Mouse (Mus musculus) spleen, postnatal 10 days (tissue): ENCODE data around the gene Nckap1l.
A peak's percentile ranks its signal among the peaks of the same experiment; 100 is the strongest.
"Not testable (repeated sequence)": the region's sequence is repeated elsewhere in the genome, so short reads cannot be mapped to it uniquely, and the experiment has no call there.

Experiments used
- DNase-seq, 2 experiments: peaks; one replicate each; pipeline ENCODE4 v3.0.0; 2021 to 2022; ENCODE audit warnings: low spot score in 2 of 2

Nckap1l gene

DNA sequence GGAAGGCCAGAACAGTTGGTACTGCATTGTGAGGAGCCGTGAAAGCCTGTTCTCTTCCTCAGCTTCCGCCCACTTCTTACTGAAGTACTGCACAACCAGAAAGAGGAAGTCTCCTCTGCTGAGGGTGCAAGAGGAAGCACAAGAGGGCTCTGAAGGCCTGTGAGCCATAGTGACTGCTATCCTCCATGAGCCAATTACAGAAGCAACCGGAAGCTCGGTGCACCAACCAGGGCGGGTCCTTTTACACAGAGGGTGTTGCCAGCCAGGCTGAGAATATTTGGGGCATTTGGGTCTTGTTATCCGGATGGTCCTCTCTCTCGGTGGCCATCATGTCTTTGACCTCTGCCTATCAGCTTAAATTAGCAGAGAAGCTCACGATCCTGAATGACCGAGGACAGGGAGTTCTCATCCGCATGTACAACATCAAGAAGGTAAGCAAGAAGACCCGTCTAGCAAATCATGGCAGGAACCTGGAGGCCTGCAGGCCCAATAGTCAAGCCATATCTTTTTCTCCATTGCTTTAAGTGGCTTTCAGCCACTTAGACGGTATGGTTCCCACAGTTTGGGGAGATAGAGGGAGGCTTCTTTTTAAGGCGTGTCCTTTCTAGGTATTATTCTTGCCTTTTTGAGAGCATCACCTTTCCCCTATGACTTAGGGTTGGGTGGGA is at the start of gene Nckap1l:
Nckap1l (plus strand) TSS at position 244 of the 668 bp plus-strand sequence.
- DNase-seq: peak; percentile 36 to 78

DNA sequence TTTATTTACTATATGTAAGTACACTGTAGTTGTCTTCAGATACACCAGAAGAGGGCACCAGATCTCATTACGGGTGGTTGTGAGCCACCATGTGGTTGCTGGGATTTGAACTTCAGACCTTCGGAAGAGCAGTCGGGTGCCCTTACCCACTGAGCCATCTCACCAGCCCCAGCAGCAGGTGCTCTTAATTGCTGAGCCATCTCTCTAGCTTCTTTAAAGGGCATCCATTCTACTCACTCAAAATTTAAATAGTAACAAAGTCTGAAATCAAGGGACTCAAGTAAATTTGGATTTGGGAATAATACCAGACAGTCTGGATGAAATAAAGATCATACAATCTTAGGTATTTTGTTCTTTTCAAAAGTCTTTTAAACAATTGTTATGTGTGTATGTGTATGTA is 48.0 kb upstream of the Nckap1l start:
- not testable (repeated sequence) for DNase-seq

DNA sequence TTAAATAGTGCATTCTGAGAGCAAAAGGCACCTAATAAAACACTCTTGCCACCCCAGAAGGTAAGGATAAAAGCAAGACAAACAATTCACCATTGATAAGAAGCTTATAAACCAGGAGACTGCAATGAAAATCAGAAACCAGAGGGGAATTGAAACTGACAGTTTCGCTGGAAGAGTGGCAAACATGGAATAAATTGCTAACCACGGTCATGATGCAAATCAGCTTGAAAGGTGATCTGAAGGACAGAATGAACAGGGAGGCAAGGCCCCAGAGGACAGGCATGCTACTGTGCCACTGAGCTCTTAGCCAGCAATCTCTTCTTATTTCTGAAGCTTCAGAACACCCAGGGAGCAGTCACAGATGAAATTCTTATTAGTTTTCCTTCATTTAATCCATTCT is 26.6 kb upstream of the Nckap1l start:
- no peak for DNase-seq

DNA sequence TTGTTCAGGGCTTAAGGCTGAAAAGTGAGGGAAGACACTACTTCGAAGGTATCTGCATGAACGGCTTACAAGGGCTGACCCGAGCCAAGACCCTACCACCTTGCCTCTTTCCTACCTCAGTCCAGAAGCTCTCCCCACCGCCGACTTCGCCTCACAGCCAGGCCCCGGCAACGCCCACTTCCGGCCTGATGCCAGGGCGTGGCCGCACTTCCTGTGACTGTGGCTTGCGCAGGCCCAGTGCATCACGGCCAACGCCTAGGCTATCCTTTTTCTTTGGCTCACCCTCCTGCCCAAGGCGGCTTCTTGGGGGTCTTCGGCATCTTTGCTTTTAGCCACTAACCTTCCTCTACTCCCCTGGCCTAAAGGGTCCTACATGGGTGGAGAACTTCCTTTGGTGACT is 23.4 kb upstream of the Nckap1l start, which contains the start of gene Gtsf1:
Gtsf1 (minus strand) TSS at position 230 of the 400 bp plus-strand sequence.
- DNase-seq: no peak

DNA sequence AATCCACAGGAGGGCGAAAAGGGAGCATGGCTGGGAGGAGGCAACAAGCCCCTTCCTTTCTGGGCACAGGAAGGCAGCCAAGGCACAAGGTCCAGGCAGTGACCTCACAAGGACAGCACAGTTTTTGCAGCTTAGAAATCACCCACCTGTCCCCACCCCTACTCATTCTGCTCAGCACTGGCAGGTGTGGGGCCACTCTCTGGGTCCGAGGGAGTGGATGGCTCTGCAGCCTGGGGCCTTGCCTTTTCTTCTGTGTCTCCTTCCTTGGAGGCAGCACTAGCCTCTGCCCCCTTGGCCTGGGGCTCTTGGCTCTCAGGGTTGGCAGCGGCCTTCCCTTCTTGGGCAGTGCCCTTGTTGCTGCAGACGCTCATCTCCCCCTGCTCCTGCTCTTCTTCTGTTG is 7.6 kb upstream of the Nckap1l start:
- not testable (repeated sequence) for DNase-seq

DNA sequence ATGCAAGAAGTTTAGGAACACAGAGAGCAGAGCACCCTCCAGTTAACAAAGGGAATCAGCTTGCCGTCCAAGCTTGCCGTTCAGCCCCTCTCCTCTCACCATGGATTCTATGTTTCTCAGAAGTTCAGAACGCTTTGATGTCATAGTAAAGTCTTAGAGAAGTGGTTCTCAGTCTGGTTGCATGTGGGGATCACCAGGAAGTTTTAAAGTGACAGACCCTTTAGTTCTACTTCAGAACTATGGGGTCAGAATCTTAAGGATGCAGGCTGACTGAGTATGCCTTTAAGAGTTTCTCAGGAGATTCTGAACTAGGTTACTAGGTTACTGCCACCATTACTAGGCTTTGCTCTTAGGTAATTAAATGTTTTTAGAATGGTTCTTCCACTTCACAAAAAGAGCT is 5.2 kb upstream of the Nckap1l start, which contains the start of gene Gtsf2:
Gtsf2 (minus strand) TSS at position 101 of the 400 bp plus-strand sequence.
- no peak for DNase-seq

DNA sequence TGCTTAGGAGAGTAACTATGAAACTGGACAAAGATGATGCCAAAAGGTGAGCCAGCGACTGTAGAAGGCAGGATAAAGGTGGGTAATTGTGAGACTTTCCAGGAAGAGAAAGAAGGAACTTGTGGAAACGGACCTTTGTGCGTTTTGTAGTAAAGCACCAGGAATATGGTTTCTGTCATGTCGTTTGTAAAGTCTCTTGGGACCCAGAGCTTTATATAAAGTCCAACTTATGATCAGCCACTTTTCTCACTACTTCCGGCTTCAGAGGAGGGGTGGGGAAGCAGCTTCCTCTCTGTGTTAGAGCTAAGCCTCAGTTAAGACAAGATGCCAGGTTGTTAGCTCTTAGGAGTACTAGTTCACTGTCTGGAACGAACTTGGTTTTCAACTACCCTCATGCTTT is 855 bp downstream of the Nckap1l start:
- no peak for DNase-seq

DNA sequence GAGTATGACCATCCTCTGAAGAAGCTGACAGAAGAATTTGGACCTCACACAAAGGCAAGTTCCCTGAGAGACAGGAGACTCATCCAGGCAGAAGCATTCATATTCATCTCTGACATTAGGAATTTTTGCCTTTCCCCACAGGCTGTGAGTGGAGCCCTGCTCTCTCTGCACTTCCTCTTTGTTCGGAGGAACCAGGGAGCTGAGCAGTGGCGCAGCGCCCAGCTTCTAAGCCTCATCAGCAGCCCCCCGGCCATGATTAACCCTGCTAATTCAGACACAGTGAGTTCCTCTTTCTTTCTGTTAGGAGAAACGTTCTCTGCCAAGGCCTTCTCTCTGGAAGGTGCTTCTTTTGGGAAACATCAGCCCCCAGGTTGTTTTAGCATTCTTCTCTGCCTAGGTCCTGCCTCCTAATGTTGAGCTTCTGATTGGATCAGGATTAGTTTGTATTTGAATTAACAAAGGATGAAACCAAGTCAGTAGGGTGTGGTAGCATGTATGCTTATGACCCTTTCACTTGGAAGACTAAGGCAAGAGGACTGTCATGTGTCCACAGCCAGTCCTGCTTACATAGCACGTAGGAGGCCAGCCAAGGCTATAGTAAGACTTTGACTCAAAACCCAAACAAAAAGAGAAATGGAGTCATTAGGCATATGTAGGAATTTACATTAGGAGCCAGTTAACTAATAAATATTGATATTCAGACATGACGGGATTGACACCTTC is 9.1 kb downstream of the Nckap1l start:
- no peak for DNase-seq

DNA sequence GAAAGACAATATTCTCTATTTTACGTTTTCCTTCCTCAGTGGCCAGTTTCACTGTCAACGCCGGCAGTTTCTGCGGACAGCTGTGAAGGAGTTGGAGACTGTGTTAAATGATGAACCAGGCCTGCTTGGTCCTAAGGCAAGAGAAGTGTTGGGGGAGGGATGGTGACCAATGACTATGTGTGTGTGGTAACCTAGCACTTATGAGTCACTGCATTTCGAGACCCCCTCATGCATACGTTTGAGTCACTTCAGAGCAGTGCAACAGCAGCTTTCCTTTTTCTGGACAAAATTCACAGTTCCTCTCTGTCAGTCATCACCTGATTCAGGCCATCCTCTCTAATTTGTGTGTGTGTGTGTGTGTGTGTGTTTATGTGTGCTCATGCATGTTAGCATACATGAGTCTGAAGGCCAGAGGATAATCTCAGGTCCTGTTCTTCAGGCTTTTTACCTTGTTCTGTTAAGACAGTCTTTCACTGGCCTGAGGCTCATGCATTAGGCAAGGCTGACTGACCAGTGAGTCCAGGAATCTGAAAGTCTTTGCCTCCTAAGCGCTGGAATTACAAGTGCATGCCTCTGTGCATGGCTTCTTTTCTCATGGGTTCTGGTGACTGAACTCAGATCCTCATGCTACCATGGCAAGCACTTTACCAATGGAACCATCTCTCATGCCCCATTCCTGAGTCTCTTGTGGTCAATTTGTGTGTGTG is 18.0 kb downstream of the Nckap1l start:
- no peak for DNase-seq

DNA sequence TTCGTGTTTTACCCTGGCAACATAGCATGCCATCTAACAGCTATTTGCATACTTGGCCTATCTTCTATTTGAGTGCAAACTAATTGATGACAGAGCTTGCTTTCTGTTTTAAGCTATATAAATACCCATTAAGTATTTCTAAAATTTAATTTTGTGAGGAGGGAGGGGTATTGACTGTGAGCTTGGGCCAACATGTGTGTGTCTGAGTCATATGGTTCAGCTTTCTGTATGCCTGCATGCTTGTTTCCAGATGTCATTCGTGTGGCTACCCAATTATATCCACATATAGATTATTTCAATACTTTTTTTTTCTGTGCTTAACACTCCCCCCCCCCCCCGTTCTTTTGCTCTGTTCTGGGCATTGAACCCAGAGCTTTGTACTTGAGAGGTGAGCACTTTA is 18.7 kb downstream of the Nckap1l start:
- no peak for DNase-seq

DNA sequence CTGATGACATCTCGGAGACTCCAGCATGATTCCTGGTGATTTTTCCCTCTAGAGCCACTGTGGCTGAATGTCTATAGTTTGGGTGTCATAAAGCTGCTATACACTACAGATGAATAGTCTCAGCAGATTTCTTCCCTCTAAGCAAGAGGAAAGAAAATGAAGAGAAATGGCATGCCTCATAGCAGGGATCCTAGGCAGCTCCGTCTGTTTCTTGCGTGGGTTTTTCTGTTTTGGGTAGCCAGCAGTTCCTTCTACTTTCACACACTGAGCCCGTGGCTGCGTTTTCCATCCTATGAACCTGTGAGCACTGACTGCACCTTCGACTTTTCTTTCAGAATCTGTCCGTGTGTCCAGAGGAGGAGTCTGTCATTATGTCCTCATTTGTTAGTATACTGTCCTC is 19.6 kb downstream of the Nckap1l start:
- DNase-seq: no peak

DNA sequence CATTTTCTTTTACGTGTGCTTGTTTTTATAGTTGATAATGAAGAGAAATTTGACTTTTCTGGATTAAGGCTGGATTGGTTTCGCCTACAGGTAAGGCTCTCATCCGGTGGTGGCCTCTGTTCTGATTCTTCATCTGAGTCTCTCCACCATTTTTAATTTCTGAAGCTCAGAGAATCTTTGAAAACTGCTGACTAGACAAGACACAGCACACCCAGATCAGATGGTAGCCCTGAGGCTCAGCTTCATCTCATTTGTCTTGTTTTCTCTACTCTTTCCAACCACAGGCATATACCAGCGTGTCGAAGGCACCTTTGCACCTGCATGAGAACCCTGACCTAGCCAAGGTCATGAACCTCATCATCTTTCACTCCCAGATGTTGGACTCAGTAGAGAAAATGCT is 20.2 kb downstream of the Nckap1l start:
- no peak for DNase-seq

DNA sequence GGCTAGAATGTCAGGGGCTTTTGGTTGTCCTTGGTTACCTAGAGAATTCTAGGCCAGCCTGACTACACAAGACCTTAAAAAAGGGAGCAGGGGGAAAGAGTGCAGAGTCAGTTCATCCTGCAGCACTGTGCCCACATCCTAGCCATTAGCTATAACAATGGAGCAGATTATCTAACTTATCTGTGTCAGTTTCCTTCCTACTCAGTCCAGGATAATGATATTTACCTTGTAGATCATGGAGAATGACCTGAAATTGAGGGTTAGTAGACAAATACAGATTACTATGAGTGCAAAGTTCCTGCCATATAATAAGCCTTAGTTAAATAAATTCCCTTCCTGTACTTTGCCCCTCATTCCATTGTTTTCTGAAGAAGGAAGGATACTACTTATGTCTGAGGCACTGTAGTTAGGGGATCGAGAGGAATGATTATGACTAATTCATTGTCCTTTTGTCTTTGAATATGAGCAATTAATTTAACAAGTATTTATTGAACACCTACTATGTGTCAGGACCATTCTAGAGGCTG is 25.5 kb downstream of the Nckap1l start:
- DNase-seq: no peak

DNA sequence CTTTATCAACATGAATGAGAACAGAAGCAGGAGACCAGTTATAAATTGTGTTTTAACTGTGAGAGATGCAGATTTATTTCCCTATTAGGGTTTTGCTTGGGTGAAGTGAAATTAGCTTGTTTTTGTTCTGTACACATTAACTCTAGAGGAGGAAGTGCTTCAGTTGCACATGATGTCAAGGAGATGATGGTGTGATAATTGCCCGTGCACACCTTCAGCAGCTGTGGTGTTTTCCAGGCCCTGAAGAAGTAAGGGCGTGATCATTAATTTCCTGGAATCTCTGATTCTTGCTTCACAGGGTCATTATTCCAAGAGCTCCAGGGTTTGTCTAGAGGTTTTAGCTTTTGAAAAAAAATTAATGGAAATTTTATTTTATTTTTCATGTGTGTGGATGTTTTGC is 26.5 kb downstream of the Nckap1l start:
- DNase-seq: no peak

DNA sequence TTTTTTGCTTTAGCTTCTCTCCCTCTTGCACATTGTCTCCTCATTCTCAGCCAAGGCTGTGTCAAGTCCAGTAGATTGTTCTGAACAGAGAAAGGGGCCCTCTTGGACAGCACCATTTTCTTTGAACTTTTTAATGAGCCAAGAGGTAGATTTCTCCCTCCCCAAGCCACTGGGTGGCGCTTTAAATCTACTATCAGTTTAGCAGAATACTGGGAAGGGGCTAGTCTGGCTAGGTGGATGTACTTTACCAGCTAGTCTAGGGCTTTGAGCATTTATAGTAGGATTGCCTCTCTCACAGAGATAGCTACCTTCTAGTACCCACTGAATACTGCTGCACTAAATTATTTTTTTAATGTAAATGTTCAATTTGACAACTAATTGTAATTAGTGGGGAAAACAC is 28.9 kb downstream of the Nckap1l start:
- DNase-seq: no peak

DNA sequence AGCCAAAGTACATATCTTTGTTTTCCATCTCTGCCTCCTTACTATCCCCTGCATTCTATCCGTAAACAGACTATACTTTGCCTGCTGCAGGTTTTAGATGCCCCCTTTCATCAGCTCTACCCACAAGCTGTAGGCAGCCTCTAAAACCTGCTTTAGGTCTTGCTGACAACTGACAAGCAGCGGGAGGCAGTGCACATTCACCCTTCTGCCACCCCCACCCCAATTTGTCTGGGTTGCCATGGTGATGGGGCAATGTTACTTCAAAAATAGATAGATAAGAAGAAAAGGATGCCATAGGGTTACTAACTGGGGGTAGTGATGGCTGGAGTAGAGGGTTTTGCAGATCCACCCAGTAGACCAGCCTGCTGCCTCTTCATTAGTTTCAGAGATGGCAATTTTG is 30.9 kb downstream of the Nckap1l start:
- DNase-seq: no peak

DNA sequence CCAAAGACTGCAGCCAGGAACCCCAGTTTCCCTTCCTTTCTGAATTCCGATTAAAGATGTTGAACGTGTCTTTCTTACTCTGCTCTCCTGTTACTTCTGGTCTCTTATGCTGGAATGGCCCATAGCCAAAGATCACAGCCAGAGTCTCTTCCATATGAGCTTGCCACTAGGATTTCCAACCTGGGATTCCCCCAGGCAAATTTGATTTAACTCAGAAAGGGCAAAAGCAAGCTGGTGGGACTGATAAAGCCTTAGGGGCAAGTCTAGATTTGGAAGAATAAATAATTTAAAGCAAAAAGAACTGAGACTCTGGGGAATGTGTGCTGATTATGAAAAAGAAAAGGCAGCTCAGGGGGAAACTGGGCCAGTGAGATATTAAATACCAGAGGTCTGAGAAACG is 31.5 kb downstream of the Nckap1l start:
- DNase-seq: no peak

DNA sequence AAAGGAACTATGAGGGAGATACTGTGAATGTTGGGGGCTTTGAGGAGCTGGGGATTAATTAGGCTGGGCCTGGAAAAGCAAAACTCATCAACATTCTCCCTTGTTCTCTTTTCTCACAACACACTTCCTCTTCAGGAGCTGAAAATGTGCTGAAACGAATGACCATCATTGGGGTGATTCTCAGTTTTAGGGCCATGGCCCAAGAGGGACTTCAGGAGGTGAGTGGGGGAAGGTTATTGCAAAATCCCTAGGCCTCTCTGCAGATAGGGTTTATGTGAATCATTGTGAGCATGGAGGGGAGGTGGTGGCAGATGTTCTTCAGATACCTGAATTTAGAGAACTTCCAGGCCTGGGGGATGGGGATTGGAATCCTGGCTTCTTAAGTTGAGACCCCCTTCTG is 33.1 kb downstream of the Nckap1l start:
- DNase-seq: no peak

DNA sequence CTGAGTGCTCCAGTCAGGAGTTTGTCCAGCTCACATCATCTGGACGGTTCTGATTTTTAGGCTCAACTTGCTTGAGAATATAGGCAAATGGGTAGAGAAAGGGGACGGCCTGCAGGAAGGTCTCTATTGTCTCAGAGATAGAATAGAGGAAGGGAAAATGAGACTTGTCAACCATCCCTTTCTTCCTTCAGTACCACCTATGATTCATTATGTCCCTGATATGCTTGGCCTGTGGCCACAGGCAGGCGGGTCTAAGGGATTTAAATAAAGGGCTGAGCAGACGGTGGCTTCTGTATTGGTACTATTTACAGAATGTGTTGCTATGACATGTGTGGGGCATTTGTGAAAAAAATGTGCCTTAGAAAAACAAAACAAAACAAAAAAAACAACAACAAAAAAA is 34.7 kb downstream of the Nckap1l start:
- DNase-seq: no peak

DNA sequence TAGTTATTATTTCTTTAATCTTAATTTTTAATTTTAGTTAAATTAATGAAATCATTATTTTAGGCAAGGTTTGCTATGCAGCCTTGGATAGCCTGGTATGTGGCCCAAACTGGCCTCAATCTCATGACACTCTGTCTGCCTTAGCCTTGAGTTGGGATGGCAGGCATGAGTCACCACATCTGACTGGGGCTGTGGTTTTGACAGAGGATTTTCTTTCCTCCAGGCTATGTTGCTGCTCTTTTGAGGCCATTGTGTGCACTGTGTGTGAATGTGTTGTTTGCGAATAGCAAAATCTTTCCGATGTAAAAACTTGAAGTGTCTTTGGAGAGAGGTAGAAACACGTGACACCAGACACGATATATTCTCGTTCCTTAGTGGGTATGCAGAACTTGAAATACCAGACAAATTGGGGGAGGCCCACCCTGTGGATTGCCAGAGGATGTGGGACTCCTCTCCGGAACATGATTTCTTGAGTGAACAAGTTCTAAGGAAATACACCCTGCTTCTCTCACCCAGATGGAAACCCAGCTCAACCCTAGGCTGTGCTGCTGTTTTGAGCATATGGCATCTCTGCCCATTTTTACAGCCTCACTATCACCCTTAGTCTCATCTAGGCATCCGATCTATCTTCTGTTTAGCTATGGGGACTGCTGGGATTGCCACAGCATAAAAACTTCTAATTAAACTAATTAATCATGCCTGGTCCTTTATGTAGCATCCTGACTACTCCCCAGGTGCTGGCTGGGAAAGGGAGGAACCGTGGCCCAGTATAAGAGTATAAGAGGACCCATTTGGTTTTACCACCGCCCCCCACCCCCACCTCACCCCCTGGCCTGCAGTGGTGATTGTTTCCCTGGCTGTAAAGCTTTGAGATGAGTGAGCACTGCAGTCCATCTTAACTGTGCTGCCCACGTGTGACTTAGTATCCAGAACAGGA is 42.9 kb downstream of the Nckap1l start:
- DNase-seq: no peak

DNA sequence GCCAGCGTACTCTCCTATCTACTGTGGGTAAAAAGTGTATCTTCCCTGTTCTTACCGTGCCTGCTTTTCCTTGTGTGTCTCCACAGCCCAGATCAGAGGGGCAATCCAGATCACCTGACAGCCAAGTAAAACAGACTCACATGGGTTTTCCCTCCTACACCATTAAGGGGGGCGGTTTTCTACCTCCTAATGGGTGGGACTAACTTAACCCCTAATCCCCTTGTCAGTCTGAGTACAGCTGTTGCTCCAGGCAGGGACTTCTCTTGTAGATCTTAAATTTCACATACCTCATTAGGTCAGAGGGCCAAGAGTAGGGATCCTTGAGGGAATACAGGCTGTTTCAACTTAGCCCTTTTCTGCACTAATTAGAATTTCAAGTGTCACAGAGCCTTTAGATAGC is 44.6 kb downstream of the Nckap1l start:
- no peak for DNase-seq
